Mouse (Mus musculus) megakaryocyte, embryonic 14.5 days (primary cell): ENCODE data around the gene Mrtfa.

Source experiments
- FLI1 ChIP-seq: IDR thresholded peaks from 2 replicates; pipeline ENCODE4 v1.6.1; 2012; ENCODE audit warnings: low read length, inconsistent platforms, mixed read lengths
- GATA1 ChIP-seq: IDR thresholded peaks from 3 replicates; pipeline ENCODE4 v1.6.1; 2012; ENCODE audit warnings: mixed read lengths, low read length, inconsistent platforms, borderline replicate concordance

GRCm38 (mm10) chr15:81210496-81210895 lies 19.9 kb upstream of the Mrtfa start:
- TF ChIP-seq GATA1 (no peak), FLI1 (no peak)
